Mouse (Mus musculus) right cerebral cortex, adult 18-20 months (tissue): ENCODE measurements around the gene Engase.

Source experiments
- DNase-seq: peaks from one replicate; pipeline ENCODE4 v3.0.0; 2022; ENCODE audit warnings: mixed read lengths

Engase gene

DNA sequence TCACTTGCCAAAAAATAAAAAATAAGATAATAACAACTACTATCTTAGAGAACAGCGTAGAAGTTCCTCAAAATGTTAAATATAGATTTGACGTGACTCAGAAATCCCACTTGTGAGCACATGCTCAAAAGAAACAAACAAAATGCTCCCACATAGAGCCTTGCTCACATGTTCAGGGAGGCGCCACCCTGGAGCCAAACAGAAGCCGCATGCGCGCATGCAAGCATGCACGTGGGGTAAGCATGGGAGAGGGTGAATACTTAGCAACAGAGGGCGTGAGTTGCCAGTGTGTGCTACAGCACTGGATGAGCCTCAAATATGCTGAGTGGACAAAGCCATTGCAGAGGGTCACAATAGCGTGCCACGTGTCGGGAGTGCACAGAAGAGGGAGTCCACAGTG lies 19.7 kb upstream of the Engase start:
- DNase-seq: peak; percentile 77

DNA sequence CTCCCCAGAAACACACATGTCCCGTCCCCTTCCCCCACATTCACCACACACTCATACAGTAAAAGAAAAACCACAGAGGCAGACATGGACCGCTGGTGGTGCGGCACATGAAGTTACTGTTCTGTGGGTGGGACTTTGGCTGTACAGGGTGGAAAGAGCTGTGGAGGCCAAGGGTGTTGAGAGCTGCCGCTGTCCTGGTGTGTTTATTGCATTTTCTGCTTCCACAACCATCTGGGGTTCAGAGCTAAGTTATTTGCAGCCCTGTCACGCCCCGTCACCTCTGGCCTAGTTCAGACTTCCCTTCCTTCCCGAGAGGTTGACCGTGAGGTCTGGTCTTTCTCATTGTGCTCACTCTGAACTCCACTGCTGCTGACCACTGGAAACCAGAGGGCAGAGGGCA lies 17.6 kb upstream of the Engase start:
- no peak for DNase-seq

DNA sequence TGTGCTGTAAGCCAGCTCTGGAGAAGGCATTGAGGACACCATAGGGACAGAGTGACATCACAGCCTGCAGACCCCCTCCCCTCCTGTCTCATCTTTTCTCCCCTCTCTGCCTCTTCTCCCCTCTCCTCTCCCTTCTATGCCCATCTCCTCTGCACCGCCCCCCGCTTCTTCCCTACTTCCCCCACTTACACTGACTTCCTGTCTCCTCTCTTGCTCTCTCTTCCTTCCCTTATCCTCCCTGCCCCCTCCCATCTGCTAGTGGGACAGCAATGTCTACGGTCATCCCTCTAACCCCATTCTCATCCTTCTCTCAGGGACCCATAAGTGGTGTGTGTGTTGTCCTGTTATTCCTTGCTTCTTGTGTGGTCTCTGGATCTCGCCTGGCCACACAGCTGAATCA lies 17.1 kb upstream of the Engase start:
- no peak for DNase-seq

DNA sequence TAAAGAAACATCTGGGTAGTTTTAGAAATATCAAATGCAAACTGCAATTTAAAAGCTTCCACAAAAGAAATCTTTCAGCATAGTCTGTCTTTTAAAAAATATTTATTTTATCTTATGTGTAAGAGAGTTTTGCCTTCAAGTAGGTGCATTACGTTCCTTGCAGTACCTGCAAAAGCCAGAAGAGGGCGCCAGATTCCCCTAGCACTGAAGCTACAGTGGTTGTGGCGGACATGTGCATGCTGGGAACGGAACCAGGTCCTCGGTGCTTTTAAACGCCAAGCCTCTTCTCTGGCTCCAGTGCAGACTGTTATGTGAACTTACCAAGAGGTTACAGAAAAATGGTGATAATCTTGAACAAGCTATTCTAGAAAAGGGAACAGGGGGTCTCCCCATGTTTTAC lies 16.3 kb upstream of the Engase start:
- no peak for DNase-seq

DNA sequence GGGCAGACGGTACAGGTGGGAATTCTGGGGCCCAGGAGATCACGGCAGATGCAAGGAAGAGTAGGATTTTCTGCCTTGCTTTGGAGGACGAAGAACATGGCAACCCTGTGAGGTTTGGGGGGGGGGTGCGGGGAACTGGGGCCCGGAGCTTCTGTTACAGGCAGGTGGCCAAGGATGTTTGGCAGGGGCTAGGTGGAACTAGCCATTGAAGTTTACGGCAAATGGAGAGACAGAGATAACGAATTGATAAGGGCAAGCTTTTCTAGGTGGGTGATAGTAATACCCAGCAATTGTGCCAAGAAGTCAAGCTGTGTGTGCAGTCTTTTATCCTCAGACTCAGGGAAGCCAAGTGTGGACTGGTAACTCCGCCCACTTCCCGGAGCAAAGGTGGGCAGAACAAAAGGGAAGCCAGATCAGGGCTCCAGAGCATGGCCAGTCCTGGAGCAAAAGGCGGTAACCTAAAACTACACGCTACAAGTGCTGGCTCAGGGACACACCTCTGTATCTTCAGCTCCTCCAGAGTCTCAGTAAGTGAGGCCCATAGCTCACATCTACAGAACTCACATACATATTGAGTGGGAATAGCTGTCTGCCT lies 9.1 kb upstream of the Engase start:
- DNase-seq: no peak

DNA sequence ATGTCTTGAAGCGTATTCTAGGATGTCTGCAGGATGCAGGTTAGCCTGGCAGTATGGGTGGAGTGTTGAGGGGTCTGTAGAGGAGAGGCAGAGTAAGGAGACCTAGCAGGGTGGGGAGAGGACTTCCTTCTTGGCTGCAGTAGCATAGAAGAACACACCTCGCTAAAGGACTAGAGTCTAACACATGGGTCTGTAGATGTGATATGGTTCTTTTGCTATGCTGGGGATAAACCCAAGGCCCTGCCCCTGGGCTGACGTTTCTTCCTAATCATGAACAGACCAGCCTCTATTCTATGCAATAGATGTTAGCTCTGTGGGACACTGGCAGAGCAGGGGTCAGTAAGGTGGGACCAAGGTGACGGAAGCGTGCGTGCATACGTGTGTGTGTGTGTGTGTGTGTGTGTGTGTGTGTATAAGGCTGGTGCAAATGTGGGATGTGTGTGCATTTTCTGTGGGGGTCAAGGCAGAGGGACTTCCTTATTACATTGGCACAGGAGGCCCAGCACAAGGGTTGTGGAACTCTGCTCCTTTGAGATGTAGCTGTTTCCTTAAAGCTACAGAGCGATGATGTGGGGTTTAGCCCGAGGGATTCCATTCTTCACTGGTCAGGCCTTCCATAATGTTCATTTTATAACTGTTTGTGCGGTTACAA lies 7.0 kb upstream of the Engase start:
- DNase-seq: no peak

DNA sequence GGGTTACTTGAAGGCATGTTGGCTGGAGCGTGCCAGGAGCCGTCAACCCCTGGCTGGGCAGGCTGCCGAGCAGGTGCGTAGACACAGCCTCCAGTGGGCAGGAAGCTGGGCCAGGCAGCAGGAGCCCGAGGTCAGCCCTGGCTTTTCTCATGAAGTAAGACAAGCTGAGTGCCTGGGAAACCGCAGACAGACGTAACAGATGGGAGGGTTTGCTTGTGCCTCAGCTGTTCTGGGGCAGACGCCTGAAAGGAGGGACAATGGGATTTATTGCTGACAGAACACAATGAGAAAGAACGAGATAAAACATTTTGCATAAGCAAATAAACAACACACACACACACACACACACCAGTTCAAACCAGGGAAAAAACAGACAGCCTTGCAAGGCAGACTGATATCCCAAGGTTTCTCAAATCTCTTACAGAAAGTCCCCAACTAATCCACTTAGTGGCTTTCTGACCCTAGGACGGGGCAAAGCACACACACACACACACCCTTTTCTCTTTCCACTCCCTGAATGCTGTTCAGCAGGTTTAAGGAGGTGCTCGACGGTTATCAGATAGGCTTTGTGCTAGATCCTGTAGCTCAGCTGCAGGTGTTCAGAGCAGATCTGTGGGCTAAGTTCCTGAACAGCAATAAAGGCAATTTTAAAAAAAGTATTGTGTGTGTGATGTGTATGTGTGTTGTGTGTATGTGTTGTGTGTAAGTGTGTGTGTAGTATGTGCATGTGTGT lies 6.2 kb upstream of the Engase start:
- no peak for DNase-seq

DNA sequence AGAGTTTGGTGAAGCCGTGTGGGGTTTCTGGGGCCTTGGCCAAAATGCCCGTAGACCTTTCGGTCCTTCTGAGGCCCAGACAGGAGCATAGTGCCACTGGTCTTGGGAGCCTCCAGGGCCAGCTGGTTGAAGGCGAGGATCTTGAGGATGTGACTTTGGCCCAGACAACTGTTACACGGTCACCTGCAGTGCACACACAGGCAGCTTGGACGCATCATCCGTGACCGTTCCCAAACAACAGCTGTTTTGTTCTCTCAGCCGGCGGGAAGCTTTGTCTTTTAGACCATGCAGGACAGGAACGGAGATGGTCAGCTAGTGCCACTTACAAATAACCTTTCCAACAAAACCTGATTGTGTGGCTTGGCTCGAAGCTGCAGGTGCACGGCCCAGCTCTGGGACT lies 5.0 kb upstream of the Engase start:
- no peak for DNase-seq

DNA sequence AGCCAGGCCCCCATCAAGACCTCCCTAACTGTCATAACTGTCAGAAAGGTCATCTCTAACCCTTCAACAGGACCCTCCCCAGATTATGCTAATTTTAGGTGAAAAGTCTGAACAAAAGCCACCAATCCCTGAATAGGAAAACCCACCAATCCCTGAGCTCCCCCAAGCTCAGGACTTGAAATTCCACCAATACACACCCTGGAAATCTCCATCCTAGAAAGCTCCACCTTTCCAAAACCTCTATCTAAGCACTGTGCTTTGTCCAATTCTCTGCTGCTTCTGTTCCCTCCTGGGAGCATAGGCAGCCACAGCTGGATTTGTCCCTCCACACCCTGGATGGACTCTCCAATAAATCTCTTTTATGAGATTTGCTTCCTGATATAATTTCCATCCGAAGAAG lies 3.5 kb upstream of the Engase start:
- DNase-seq: no peak

DNA sequence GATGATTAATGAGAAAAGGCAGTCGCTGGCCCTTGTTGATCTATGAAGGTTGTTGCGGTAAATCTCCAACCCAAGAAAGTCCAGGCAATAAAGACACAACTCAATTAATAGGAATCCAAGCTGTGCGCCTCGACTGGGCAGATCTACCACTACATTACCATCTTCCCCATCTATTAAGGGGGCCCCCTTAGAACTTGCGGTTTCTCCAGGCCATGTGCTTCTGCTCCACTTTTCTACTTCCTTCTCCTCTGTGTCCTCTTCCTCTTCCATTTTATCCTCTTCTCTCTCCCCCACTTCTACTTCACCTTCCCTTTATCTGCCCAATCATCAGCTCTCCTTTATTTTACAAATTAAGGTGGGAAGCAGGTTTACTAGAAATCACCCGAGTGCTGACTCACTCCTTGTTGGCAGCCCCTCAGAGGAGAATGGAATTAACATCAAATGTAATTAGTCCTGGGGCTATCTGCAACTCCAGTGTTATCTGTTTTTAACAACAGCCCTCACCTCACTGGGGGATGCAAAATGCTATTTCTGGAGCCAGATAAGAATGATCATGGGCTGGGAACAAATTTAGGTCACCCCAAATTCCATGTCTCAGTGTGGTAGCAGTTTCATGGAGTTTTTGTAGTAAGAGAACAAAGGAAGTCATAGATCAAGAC lies 2.7 kb upstream of the Engase start:
- DNase-seq: no peak

DNA sequence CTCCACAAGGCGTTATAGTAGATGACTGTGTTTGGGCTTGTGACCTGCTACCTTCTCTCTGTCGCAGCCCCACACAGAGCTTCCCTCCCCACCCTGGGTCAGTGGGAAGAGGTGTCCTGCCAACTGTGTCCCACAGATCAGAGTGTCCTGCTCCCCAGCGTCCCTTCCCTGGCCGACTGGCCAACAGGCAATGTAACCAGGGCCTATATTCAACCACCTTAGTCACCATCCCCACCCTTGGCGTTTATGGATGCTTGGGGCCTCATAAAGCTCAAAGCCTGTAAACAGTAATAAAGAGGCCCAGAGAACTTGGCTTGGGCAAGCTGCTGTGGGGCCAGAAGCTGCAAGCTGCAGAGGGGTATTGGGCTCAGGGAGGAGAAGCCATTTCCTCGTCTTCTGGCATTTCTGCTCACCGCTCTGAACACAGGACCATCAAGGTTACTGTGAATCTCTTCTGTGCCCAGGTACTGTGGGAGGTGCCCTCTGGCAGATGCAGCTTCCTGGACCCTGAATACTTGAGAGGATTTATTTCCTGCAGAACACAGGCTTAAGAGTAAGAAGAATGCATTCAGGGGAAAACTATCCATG lies 1.0 kb upstream of the Engase start:
- DNase-seq: no peak

DNA sequence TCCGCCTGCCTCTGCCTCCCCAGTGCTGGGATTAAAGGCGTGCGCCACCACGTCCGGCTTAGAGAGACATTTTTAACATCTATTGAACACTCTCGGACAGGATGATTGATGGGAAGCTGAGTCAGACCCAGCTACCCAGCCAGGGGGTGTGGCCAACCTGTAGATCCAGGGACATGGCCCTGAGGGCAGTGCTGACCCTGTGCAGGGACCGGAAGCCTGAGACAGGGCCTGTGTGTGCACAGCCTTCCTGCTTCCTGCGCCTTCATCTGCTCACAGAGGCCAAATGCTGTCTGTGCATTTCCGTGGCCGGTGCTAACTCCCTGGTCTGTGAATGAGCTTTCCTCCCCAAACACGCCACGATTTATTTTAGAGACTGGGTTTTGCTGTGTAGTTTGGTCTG lies 3.1 kb downstream of the Engase start:
- DNase-seq: no peak

DNA sequence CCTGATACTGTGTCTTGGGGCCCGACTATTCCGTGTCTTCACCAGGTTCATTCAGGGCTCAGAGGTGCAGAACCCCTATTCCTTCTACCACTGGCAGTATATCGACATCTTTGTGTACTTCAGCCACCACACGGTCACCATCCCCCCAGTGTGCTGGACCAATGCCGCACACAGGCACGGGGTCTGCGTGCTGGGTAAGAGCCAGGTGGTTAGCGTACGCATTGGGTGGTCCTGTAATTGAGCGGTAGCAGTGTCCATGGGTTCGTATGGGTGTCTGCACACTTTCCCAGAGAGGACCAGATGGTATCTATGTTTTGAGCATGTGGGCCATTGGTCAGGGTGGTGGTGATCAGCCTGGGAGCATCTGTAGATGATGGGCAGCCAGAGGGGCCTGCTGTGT lies 4.6 kb downstream of the Engase start:
- no peak for DNase-seq

DNA sequence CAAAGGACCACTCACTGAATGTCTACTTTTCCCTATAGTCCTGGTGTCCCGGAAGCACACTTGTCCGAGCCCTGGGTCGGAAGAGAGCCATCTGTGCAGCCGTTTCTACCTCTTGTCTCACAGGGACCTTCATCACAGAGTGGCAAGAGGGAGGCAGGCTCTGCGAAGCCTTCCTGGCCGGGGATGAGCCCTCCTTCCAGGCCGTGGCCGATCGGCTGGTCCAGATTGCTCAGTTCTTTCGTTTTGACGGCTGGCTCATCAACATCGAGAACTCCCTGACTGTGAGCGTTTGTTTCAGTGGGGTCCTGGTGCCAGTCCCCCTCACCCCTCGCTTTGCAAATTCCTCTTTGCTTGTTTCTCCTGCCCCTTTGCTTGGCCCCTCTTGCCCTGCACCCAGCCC lies 5.1 kb downstream of the Engase start:
- DNase-seq: no peak

DNA sequence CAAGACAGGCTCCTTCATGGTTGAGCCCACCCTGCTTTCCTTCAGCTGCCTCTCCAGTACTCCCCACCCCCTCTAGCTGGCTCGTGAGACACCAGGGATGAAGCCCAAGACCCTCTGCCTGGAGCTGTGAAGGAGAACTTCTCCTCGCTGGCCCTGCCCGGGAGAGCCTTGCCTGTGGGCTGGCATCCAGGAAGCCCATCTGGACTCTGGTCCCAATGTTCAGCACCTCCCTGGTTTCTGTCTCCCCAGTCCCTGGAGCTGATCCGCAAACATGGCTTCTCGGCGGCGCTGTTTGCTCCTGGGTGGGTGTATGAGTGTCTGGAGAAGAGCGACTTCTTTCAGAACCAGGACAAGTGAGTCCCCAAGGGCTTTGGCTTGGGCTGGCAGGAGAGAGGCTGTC lies 7.5 kb downstream of the Engase start:
- DNase-seq: no peak

DNA sequence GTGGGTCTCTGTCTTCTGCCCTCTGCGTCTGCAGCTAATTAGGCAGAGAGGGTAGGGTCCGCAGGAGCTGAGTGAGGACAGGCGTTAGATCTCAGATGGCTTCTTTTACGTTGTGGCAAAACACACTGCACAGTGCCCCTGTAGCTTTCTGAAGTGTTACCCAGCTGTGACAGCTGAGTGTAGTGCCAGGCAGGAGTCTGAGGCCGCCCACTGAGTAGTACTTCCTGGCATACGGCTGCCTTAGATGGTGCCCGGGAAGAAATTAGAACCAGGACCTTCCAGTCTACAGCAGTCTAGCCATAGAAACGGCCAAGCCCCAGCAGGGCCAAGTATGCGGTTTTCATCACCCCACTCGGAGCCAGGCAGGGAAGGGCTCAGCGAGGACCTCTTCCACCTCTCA lies 8.7 kb downstream of the Engase start:
- no peak for DNase-seq

DNA sequence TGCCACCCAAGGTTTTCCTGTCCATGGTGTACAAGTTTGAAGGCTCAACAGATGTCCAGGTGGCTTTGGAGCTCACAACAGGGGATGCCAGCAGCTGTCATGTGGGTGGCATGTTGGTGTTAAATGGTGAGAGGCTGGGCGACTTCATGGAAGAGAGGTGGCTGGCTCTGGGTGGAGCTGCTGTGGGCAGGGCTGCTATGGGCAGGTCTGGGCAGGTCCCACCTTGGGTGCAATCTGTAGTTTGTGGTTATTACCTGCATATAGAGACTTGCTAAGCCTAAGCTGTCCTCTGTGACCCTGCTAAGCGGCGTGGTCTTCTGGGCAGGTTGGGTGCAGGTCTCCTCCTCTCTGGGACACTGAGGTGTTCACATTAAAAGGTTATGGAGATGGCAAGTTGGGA lies 9.2 kb downstream of the Engase start:
- DNase-seq: no peak

DNA sequence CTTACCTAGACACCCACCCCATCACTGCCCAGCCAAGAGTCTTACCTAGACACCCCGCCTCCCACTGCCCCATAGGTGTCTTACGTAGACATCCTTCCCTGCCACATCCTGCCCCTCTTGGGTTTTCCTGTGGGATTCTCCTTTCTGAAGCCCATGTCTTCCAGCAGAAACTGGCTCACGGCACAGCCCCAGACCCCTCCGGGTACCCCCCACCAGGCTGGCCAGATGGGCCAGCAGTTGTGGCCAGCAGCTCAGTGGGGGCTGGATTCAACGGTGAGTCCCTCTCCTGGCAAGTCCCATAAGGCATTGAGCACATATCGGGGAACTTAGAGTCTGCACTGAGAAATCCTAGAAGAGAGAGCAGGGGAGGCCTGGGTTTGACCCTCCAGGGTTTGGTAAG lies 9.7 kb downstream of the Engase start:
- DNase-seq: no peak

DNA sequence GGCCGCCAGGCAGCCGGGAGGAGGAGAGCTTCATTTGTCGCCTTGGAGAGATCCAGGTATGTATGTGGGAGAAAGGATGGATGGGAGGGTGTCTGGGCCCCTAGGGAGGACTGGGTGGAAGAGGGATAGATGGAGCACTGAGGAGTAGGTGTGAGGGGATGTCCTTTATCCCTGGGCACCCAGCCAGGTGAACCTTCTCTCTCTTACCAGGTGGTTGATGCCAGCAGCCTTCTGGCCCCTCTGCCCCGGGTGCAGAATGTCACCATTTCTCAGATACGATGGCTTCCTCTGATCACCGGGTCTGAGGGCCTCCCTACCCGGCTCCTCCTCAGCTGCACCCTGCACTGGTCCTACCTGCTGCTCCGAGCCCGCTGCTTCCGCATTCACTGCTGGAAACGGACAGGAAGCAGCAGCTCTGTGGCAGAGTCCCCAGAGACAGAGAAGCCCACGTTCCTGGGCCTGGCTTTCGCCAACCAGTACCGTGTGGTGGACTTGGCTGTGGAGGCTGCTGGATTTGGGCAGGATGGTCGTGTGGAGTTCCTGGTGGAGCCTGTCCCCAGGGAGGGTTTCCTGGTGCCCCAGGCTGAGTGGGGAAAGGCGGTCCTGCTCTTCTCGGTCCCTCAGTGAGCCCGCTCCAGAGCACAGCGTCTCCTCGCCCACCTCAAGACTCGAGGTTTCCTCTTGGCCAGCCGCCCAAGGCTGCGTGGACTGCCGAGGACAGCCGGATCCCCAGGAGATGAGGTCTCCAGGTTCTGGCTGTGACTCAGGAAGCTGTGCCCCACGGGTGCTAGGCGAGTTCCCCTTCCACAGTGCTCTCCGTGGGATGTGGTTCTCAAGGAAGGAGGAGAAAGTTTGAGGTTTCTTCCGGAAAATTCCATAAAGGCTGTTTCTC lies 10.5 kb downstream of the Engase start:
- no peak for DNase-seq

DNA sequence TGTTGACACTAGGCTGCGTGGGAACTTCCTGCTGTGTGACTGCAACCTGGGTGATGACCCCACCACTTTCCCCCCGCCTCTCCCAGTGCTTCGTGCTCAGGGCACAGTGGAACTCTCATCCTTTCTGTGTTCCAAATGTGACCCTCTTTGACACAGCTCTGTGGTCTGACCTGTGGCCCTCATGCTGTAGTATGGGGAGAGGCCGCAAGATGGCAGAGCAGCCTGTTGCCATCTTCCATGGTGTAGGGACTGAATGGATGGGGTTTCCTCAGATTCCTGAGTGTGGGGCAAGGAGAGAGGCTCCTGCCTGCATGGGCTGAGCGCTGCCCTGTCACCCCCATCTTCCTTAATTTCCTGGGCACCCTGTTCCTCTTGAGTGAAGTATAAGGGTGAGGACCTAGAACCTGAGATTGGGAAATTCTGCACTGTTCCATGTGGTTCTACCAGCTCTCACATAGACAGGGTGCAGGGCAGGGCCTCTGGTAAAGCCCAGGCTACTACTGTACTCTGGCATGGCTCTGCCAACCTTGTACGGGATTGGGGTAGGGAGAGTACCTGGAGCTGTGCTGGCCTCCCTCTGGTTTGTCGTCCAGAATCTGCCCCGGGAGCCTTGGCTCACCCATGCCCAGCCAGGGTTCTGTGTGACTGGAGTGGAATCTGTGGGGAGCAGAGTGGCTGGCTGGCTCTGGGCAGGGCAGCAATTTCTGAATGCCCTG lies 11.7 kb downstream of the Engase start:
- no peak for DNase-seq

DNA sequence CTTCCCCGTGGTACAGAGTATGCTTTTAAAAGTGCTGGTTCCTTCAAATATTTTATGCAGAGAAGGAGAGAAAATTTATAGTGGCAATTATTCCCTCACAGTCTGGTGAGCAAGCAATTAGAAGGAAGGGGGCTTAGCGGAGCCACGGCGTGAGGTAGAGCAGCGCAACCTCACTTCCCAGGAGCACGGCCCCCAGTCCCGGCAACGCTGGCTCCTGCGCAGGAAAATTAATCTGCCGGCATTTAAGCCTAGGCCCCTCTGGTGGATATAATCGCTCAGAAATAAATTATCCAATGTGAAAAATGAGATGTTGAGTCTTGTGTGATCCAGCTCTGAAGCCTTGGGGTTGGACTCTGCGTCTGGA lies 12.3 kb downstream of the Engase start:
- DNase-seq: no peak
